Mouse (Mus musculus): ENCODE results near the gene Slc35b2. TPM values are rescaled to one million over a fixed set of nuclear protein-coding genes. Genes with fewer than 3 reads are reported as not detected.

Gene Slc35b2
- total RNA-seq, 2 experiments from 2014 or later: 21.7 to 25.2 TPM

GRCm38 (mm10) chr17:45616679-45617078 is 53.0 kb downstream of the Slc35b2 start:
- no peak for ATAC-seq (replicated peaks; ENCODE audit: low FRiP score, poor library complexity, severe bottlenecking)

Other genes with a start within 250 kb of the Slc35b2 start
- gene Cdc5l, start 130.1 kb upstream of the Slc35b2 start, total RNA-seq (2015; ENCODE audit: low replicate concordance): 24.5 and 31.5 TPM in 2 replicates
- 61.2 and 66.1 TPM in 2 replicates for gene Cdc5l, start 130.1 kb upstream of the Slc35b2 start, total RNA-seq (2017; ENCODE audit: low replicate concordance)
- gene Spats1, start 88.5 kb upstream of the Slc35b2 start, total RNA-seq (2015; ENCODE audit: low replicate concordance): not detected in 2 replicates
- 1.4 and 5.6 TPM in 2 replicates for gene Spats1, start 88.5 kb upstream of the Slc35b2 start, total RNA-seq (2017; ENCODE audit: low replicate concordance)
- 2.7 TPM in 1 of 2 replicates, not detected in the other for gene Aars2, start 57.0 kb upstream of the Slc35b2 start, total RNA-seq (2015; ENCODE audit: low replicate concordance)
- 1.5 and 3.7 TPM in 2 replicates for gene Aars2, start 57.0 kb upstream of the Slc35b2 start, total RNA-seq (2017; ENCODE audit: low replicate concordance)
- not detected in 2 replicates for gene Tcte1, start 40.4 kb upstream of the Slc35b2 start, total RNA-seq (2015; ENCODE audit: low replicate concordance)
- not detected in 2 replicates for gene Tcte1, start 40.4 kb upstream of the Slc35b2 start, total RNA-seq (2017; ENCODE audit: low replicate concordance)
- gene Tmem151b, start 14.2 kb upstream of the Slc35b2 start, total RNA-seq (2015; ENCODE audit: low replicate concordance): not detected in 2 replicates
- not detected in 2 replicates for gene Tmem151b, start 14.2 kb upstream of the Slc35b2 start, total RNA-seq (2017; ENCODE audit: low replicate concordance)
- 1.5 and 1.7 TPM in 2 replicates for gene Nfkbie, start 8.2 kb upstream of the Slc35b2 start, total RNA-seq (2015; ENCODE audit: low replicate concordance)
- 1.1 and 1.5 TPM in 2 replicates for gene Nfkbie, start 8.2 kb upstream of the Slc35b2 start, total RNA-seq (2017; ENCODE audit: low replicate concordance)
- gene Hsp90ab1, start 9.4 kb downstream of the Slc35b2 start, total RNA-seq (2015; ENCODE audit: low replicate concordance): 192 and 222 TPM in 2 replicates
- 246 and 293 TPM in 2 replicates for gene Hsp90ab1, start 9.4 kb downstream of the Slc35b2 start, total RNA-seq (2017; ENCODE audit: low replicate concordance)
- 15.9 and 34.5 TPM in 2 replicates for gene Slc29a1, start 35.7 kb downstream of the Slc35b2 start, total RNA-seq (2015; ENCODE audit: low replicate concordance)
- gene Slc29a1, start 35.7 kb downstream of the Slc35b2 start, total RNA-seq (2017; ENCODE audit: low replicate concordance): 32.9 and 46.5 TPM in 2 replicates
- not detected in 2 replicates for gene Mymx, start 38.2 kb downstream of the Slc35b2 start, total RNA-seq (2015; ENCODE audit: low replicate concordance)
- not detected in 2 replicates for gene Mymx, start 38.2 kb downstream of the Slc35b2 start, total RNA-seq (2017; ENCODE audit: low replicate concordance)
- 0.96 and 1.0 TPM in 2 replicates for gene Capn11, start 95.5 kb downstream of the Slc35b2 start, total RNA-seq (2015; ENCODE audit: low replicate concordance)
- gene Capn11, start 95.5 kb downstream of the Slc35b2 start, total RNA-seq (2017; ENCODE audit: low replicate concordance): 0.94 and 0.98 TPM in 2 replicates
- gene Mrpl14, start 122.4 kb downstream of the Slc35b2 start, total RNA-seq (2015; ENCODE audit: low replicate concordance): 7.3 and 12.5 TPM in 2 replicates
- 3.4 and 12.0 TPM in 2 replicates for gene Mrpl14, start 122.4 kb downstream of the Slc35b2 start, total RNA-seq (2017; ENCODE audit: low replicate concordance)
- 2.5 and 5.2 TPM in 2 replicates for gene Tmem63b, start 123.0 kb downstream of the Slc35b2 start, total RNA-seq (2015; ENCODE audit: low replicate concordance)
- gene Tmem63b, start 123.0 kb downstream of the Slc35b2 start, total RNA-seq (2017; ENCODE audit: low replicate concordance): 0.43 and 3.9 TPM in 2 replicates
- not detected in 2 replicates for gene 1600014C23Rik, start 170.0 kb downstream of the Slc35b2 start, total RNA-seq (2015; ENCODE audit: low replicate concordance)
- gene 1600014C23Rik, start 170.0 kb downstream of the Slc35b2 start, total RNA-seq (2017; ENCODE audit: low replicate concordance): not detected in 2 replicates

Measured in erythroblast, adult 5-6 weeks (primary cell).